Mouse (Mus musculus) heart, postnatal 25 days (tissue): ENCODE measurements at regions not wholly inside any gene's neighbourhood (a gene's known extent, or its start where the extent isn't known, plus 50 kb on each side); places are given as distances from the start of the nearest gene placed in this dataset.

Experiments used
- DNase-seq: peaks from one replicate; pipeline ENCODE4 v3.0.0; 2022; ENCODE audit warnings: low spot score
- intact Hi-C: fragments of 180-260 bp; cut with DNase I; formaldehyde crosslinking; loops from one replicate; pipeline ENCODE4 v1.15.1; 2025

GRCm38 (mm10) chr14:102048485-102048884 lies 318.7 kb downstream of the Lmo7 start:
- intact Hi-C loops: no loop called here
- DNase-seq: no peak

- intact Hi-C loops: no loop called here
Observed at GRCm38 (mm10) chr14:102038145-102038544, 308.4 kb downstream of the Lmo7 start.

GRCm38 (mm10) chr14:102037487-102037886 lies 307.7 kb downstream of the Lmo7 start:
- intact Hi-C loops: no loop called here

More at GRCm38 (mm10) chr14:102038145-102038544, 308.4 kb downstream of the Lmo7 start:
- no peak for DNase-seq

GRCm38 (mm10) chr14:102031047-102031903 lies 301.5 kb downstream of the Lmo7 start:
- intact Hi-C loops: no loop called here
- no peak for DNase-seq

More at GRCm38 (mm10) chr14:102037487-102037886, 307.7 kb downstream of the Lmo7 start:
- DNase-seq: no peak

GRCm38 (mm10) chr14:102024646-102025045 lies 294.9 kb downstream of the Lmo7 start:
- no peak for DNase-seq
- intact Hi-C loops: no loop called here

- intact Hi-C loops: no loop called here
- DNase-seq: no peak
Observed at GRCm38 (mm10) chr14:102020161-102020605, 290.4 kb downstream of the Lmo7 start.

- no peak for DNase-seq
- intact Hi-C loops: no loop called here
Observed at GRCm38 (mm10) chr14:102019320-102019719, 289.6 kb downstream of the Lmo7 start.

- no peak for DNase-seq
Observed at GRCm38 (mm10) chr14:102016572-102016971, 286.8 kb downstream of the Lmo7 start.

GRCm38 (mm10) chr14:102014976-102015603 lies 285.3 kb downstream of the Lmo7 start:
- intact Hi-C loops: no loop called here
- no peak for DNase-seq

More at GRCm38 (mm10) chr14:102016572-102016971, 286.8 kb downstream of the Lmo7 start:
- intact Hi-C loops: no loop called here

GRCm38 (mm10) chr14:102013238-102013637 lies 283.5 kb downstream of the Lmo7 start:
- no peak for DNase-seq
- intact Hi-C loops: no loop called here

- DNase-seq: no peak
- intact Hi-C loops: no loop called here
Observed at GRCm38 (mm10) chr14:101997535-101997934, 267.8 kb downstream of the Lmo7 start.

- no peak for DNase-seq
- intact Hi-C loops: no loop called here
Observed at GRCm38 (mm10) chr14:101984401-101984800, 254.6 kb downstream of the Lmo7 start.
